Mouse (Mus musculus) urinary bladder, adult 18-20 months (tissue): Measurements from ENCODE around the gene Ect2.

Experiments used
- DNase-seq, 2 experiments: peaks; one replicate each; pipeline ENCODE4 v3.0.0; 2022; ENCODE audit warnings: low spot score in 2 of 2, mixed read lengths in 2 of 2

The Ect2 gene

DNA sequence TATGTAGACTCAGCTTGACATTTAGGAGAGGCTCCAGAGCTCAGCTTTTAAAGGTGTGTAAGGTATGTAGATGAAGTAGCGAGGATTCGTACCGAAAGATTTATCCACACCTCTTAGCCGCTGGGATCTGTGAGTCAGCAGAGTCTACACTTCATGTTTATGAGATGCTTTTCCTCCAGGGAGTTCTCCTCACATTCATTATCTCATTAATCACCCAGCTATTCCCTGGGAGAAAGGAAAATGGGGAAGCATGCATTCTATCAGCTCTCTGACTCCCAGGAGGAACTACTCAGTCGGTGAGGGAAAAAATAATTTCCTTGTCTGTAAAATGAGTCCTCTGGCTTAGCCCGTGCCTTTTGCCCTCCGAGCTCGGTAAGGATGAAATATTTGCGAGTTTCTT is 83.3 kb downstream of the Ect2 start:
- DNase-seq, result no peak

DNA sequence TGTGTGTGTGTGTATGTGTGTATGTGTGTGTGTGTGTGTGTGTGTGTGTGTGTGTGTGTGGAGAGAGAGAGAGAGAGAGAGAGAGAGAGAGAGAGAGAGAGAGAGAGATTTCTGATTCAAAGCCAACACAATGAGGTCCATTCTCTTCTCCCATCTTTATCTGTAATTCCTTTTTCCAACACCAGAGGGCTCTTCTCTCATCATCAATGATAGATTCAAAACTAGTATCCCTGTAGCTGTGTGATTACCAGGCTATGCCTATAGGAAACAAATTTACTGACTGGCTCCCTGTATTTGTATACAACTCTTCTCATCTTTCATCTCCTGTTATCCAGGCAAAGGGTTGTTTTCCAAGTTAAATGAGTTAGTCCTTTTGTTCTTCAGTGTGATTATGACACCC is 86.5 kb downstream of the Ect2 start:
- no peak for DNase-seq

DNA sequence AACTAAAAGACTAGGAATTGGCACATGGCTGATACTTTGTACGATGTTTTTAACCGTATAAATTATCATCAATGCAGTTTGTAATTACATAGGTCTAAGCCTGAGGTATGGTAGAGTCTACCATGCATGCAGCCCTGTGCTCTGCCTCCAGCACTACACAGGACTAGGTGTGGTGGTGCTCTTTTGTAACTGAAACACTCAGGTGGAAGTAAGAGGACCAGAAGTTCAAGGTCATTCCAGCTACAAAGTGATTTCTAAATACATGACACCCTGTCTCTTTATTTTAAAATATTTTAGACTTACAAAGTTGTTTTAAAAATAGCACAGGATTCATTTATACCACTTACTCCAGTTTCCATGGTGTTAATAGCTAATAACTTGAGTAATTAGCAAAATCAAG is 88.8 kb downstream of the Ect2 start:
- DNase-seq, result no peak

DNA sequence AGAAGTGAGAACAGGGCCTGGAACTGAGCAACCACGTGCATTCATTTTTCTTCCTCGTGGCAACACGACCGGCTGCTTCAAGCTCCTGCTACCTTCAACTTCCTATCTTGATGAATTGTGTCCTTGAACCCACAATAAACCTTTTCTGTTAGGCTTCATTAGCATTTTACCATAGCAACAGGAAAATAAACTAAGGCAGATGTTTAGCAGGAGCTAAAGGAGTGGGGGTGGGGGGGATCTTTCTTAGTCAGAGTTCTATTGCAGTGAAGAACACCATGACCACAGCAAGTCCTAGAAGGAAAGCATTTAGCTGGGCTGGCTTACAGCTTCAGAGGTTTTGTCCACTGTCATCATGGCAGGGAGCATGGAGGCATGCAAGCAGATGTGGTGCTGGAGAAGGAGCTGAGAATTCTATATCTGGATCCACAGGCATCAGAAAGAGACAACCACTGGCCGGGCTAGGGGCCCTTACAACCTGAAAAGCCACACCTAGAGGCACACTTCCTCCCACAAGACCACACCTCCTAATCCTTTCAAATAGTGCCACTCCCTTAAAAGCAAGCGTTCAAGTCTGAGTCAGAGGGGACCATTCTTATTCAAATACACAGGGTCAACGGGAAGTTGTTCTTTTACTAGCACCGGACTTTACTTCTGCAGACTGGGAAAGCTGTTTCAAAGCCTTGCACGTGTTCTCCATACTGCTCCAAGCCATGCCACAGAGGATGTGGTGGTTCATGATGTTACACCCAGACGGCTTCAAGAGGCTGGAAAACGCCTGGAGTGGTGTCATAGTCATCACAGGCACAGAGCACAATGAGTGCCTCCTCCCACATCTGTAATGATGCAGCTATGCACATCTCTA is 90.0 kb downstream of the Ect2 start:
- no peak for DNase-seq

DNA sequence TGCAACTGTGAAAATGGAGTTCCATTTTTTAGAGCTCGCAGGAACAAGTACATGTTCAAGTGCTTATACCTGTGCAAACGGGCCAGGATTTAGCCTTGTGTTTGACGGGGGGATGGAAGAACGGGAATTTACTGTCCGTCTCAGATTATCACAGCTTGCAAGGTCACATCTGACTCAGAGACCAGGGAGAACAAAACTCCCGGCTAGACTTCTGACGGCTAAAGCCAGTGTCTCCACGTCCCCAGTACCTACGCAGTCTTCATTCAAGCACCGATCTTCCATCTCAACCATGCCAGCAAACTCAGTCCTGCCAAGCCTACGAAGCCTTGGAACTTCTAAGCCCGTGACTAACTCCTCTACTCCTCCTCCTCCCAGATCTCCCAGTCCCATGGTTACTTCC is 93.2 kb downstream of the Ect2 start:
- DNase-seq, result no peak

DNA sequence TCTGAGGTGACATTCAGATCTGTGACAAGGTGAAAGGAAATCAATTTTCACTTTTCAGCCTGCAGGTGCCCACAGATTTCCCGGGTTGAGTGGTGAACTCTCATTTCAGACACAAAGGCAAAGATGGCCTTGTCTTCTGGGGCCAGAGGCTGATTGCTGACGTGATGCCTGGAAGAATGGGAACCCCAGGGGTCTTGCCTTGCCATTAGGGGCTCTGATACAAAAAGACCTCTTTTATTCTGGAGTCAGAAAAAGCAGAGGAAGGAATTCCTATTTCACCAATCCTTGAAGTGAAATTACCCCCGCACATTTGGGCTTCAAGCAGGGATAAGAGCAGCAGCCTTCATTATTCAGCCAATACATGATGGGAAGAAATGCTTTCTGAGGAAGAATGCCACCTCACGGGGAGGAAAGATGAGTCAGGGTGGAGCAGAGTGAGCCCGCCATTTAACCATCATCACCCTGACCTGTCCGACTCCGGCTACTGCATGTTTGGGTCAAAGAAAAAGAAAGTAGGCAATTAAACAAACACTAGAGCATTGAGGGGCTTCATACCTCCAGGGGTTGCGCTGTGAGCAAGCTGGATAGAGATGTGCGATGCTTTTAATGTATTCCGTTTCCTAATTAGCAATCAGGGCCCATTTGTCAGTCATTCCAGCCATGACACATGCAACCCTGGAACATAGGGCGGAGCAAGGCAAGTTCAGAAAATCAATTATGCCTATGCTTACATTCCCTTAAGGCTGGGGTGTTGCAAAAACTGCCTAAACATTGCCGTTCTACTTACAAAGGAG is 94.0 kb downstream of the Ect2 start:
- DNase-seq, result no peak

DNA sequence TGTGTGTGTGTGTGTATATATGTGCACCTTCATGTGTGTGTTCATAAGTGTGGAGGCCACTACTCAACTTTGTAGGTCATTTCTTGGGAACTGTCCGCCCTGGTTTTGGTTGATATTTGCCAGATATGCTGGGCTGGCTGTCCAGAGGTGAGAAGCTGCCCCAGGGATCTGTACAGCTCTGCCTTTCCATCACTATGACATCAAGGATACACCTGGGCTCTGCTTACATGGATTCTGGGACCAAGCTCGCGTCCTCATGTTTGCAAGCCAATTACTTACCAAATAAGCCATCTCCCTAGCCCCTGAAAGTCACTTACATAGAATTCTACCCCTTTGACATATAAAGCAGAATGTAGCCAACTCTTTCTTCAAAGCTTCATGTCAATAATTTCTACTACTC is 98.2 kb downstream of the Ect2 start:
- DNase-seq, result no peak

DNA sequence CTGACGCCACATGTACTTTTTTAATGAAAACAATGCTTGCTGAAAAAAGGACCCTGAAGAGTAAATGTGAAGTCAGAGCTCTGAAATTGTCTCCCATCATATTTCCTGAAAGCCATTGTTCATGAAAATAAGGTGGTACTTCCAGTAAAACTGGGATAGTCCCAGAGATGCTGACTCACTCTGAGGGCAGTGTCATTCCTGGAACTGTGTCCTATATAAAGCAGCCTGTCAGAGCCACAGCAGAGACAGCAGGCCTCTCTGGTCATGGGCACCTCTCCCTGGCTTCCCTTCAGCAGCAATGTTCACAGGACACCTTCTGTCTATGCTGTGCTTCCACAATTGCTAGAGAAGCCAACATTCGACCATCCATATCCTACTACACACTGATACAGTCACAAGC is 98.9 kb downstream of the Ect2 start:
- DNase-seq, result no peak
